Mouse (Mus musculus) spleen, postnatal 4 days (tissue): ENCODE data around the gene Gm20916.
"Not testable (repeated sequence)": the region's sequence is repeated elsewhere in the genome, so short reads cannot be mapped to it uniquely, and the experiment has no call there.

Experiments used
- DNase-seq, 2 experiments: peaks; one replicate each; pipeline ENCODE4 v3.0.0; 2022; ENCODE audit warnings: low spot score in 2 of 2

Gm20916 gene

GRCm38 (mm10) chrY:79319265-79319664 is at the start of gene Gm20916:
Gene Gm20916 (plus strand): TSS chrY:79319565.
- DNase-seq: not testable (repeated sequence)
